10 mouse cellular contexts compared by ENCODE assay signal in genomic region chr7:79729169-79729568, GRCm38 (mm10). TPM values are rescaled to one million over a fixed set of nuclear protein-coding genes. Genes with fewer than 3 reads are reported as not detected.
DNase-seq lines count a peak whose midpoint lies in the region; ATAC-seq and TF ChIP-seq lines count a peak whose summit lies in the region.
"Had no signal": no experiment of that assay in that cellular context is flagged by ENCODE, and none has a peak within 500 bp of the region (broad histone marks: within the 10 kb centered on the region; RNA-seq: fewer than 3 reads in every experiment).

No protein-coding gene starts in this region.

- H3K4me1 ChIP-seq in CH12.LX (ENCODE audit: control insufficient read depth in 1 of 2, insufficient read depth in 2 of 2) = peaks cover 4 to 13% of the 10 kb centered on the region in 2 experiments; a peak in 2 of 4 replicates
- H3K4me1 ChIP-seq in lung, embryonic 14.5 days (ENCODE audit: insufficient read depth) = no peaks in the 10 kb centered on the region

- TF ChIP-seq POLR2A in CH12.LX (IDR thresholded peaks at IDR 0.05; ENCODE audit: low read depth, low read length) = no peak

- dilution Hi-C loops in CH12.LX (cut with MboI; ENCODE audit: extremely low pct_ligation_motif_present, extremely low pct_unique_long_range_greater_than_20kb, low sequenced_read_pairs) = no loop called here

- 9% methylated on average over 8 of the region's 8 CpGs for WGBS in lung, embryonic 14.5 days

- no peak for TF ChIP-seq EP300 in CH12.LX (IDR thresholded peaks at IDR 0.05; ENCODE audit: low read length)

- H3K27me3 ChIP-seq in CH12.LX (replicated peaks) = peaks cover 25% of the 10 kb centered on the region
- H3K27me3 ChIP-seq in lung, embryonic 14.5 days (ENCODE audit: insufficient read depth, low read length) = no peaks in the 10 kb centered on the region; the same call in 1 of the 2 replicates

- H3K4me3 ChIP-seq in CH12.LX (replicated peaks in 1 of 3; ENCODE audit: low read depth in 2 of 3, low read length in 2 of 3, poor library complexity in 1 of 3) = no peak overlapping the region
- H3K4me3 ChIP-seq in lung, embryonic 14.5 days (ENCODE audit: low read depth, low read length) = no peak overlapping the region

- H3K4me2 ChIP-seq in CH12.LX (ENCODE audit: insufficient read depth, low read depth, poor library complexity, severe bottlenecking) = peak overlapping the region; percentile 89
- no peak overlapping the region for H3K4me2 ChIP-seq in lung, embryonic 14.5 days

- H3K36me3 ChIP-seq in CH12.LX (replicated peaks in 1 of 2; ENCODE audit: control insufficient read depth in 1 of 2, insufficient read depth in 1 of 2, low read length in 1 of 2) = no peaks in the 10 kb centered on the region
- no peaks in the 10 kb centered on the region for H3K36me3 ChIP-seq in lung, embryonic 14.5 days (ENCODE audit: insufficient read depth)

- no peak overlapping the region for H3K9ac ChIP-seq in CH12.LX (ENCODE audit: insufficient read depth, low read depth)
- no peak overlapping the region for H3K9ac ChIP-seq in lung, embryonic 14.5 days

- H3K27ac ChIP-seq in CH12.LX (ENCODE audit: insufficient read depth, low read depth) = no peak overlapping the region
- no peak overlapping the region for H3K27ac ChIP-seq in lung, embryonic 14.5 days (ENCODE audit: low read depth)

- DNase-seq in A20 (ENCODE audit: low read depth, low spot score) (peak; percentile 67), CH12.LX (ENCODE audit: extremely low read depth) (peak; percentile 69)
- peak; percentile 81 to 82 for DNase-seq in cerebellum, postnatal 10 days
- DNase-seq in frontal cortex, postnatal 36 days (ENCODE audit: low spot score in 2 of 2) = peak; percentile 66 to 73
- peak; percentile 84 for DNase-seq in kidney, postnatal 10 days
- DNase-seq in lung, embryonic 14.5 days = peak; percentile 90
- peak; percentile 36 for DNase-seq in right cerebral cortex, adult 18-20 months

- H3K9me3 ChIP-seq in CH12.LX (replicated peaks; ENCODE audit: low read length) = no peaks in the 10 kb centered on the region
- H3K9me3 ChIP-seq in lung, embryonic 14.5 days (ENCODE audit: low read depth, low read length) = no peaks in the 10 kb centered on the region

- TF ChIP-seq CTCF in CH12.LX (conservative IDR thresholded peaks at IDR 0.05 in 1 of 2, IDR thresholded peaks at IDR 0.05 in 1 of 2; ENCODE audit: low read depth in 2 of 2, low read length in 2 of 2) = peak; percentile 81 to 93
- TF ChIP-seq CTCF in lung, embryonic 14.5 days (IDR thresholded peaks at IDR 0.05; ENCODE audit: low read depth) = peak; percentile 90

- in situ Hi-C loops in CH12.LX (cut with MboI; ENCODE audit: low pct_ligation_motif_present, low pct_unique_long_range_greater_than_20kb, low sequenced_read_pairs) = loop anchor here (5.0 to 10.0 kb wide), 2 partner anchors 67 to 234 kb away; partner anchors contain the start of gene Ticrr

- H3K79me2 ChIP-seq in CH12.LX (replicated peaks; ENCODE audit: control insufficient read depth, extremely low read depth, insufficient read depth, poor library complexity, severe bottlenecking) = no peaks in the 10 kb centered on the region

- peak; percentile 79 for TF ChIP-seq RAD21 in CH12.LX (IDR thresholded peaks at IDR 0.05; ENCODE audit: low read depth, low read length)

- ATAC-seq in lung, embryonic 14.5 days (ENCODE audit: insufficient read depth) = peak; percentile 56
- no peak; the same call in 1 of the 2 replicates for ATAC-seq in monocyte, adult 5-6 weeks (replicated peaks; ENCODE audit: insufficient number of reproducible peaks, low FRiP score, low TSS enrichment, poor library complexity, severe bottlenecking)

TF ChIP-seq in CH12.LX, 34 proteins besides CTCF, POLR2A, EP300 and RAD21:
- no peak for TF ChIP-seq NRF1 (IDR thresholded peaks at IDR 0.05; ENCODE audit: low read depth, low read length)
- TF ChIP-seq E2F4 (IDR thresholded peaks at IDR 0.05; ENCODE audit: insufficient replicate concordance, low read depth, low read length) = no peak
- no peak for TF ChIP-seq POLR2AphosphoS2 (IDR thresholded peaks at IDR 0.05; ENCODE audit: low read depth, low read length)
- peak; percentile 51 for TF ChIP-seq SMC3 (IDR thresholded peaks at IDR 0.05; ENCODE audit: low read depth, low read length)
- TF ChIP-seq MAFK (IDR thresholded peaks at IDR 0.05; ENCODE audit: insufficient replicate concordance, low read length) = no peak

RNA-seq across cellular contexts. Expression of gene Plin1, which starts 3.5 kb away (rescaled TPM):
- total RNA-seq in CH12.LX (2012; rRNA removed) = 0.08 TPM in 1 of 2 replicates, not detected in the other
- total RNA-seq in CH12.LX (2014; rRNA removed) = not detected in 2 replicates
- not detected in 2 replicates for polyA plus RNA-seq in CH12.LX (2012; ENCODE audit: insufficient read length, low read depth)
- polyA plus RNA-seq in lung, embryonic 14.5 days (2014; fragmentation: Nextera tagmentation; extraction: Ambion mirVana) = not detected in 2 replicates
- not detected in 3 replicates for total RNA-seq in monocyte, adult 5-6 weeks (2017)
- polyA plus RNA-seq: heart, embryonic 16.5 days; stomach, embryonic 16.5 days had no signal

RNA-seq across cellular contexts. Expression of gene Kif7, which starts 13.6 kb away (rescaled TPM):
- 7.1 and 8.1 TPM in 2 replicates for total RNA-seq in CH12.LX (2012; rRNA removed)
- total RNA-seq in CH12.LX (2014; rRNA removed) = 4.7 and 4.8 TPM in 2 replicates
- polyA plus RNA-seq in CH12.LX (2012; ENCODE audit: insufficient read length, low read depth) = 7.4 and 8.1 TPM in 2 replicates
- polyA plus RNA-seq in lung, embryonic 14.5 days (2014; fragmentation: Nextera tagmentation; extraction: Ambion mirVana) = 6.1 and 7.6 TPM in 2 replicates
- 0.19 TPM in 1 of 3 replicates, not detected in the others for total RNA-seq in monocyte, adult 5-6 weeks (2017)

RNA-seq across cellular contexts. Expression of gene Pex11a, which starts 13.8 kb away (rescaled TPM):
- total RNA-seq in CH12.LX (2012; rRNA removed) (2.8 and 3.4 TPM in 2 replicates), CH12.LX (2014; rRNA removed) (1.5 and 2.1 TPM in 2 replicates)
- 4.3 and 4.8 TPM in 2 replicates for polyA plus RNA-seq in CH12.LX (2012; ENCODE audit: insufficient read length, low read depth)
- polyA plus RNA-seq in lung, embryonic 14.5 days (2014; fragmentation: Nextera tagmentation; extraction: Ambion mirVana) = 12.0 and 12.1 TPM in 2 replicates
- total RNA-seq in monocyte, adult 5-6 weeks (2017) = 1.1 to 2.5 TPM in 2 of 3 replicates, not detected in the other

RNA-seq across cellular contexts. Expression of gene Wdr93, which starts 13.8 kb away (rescaled TPM):
- 0.38 and 1.2 TPM in 2 replicates for total RNA-seq in CH12.LX (2012; rRNA removed)
- total RNA-seq in CH12.LX (2014; rRNA removed) = 0.63 and 0.75 TPM in 2 replicates
- 0.85 and 1.3 TPM in 2 replicates for polyA plus RNA-seq in CH12.LX (2012; ENCODE audit: insufficient read length, low read depth)
- 0.16 and 0.17 TPM in 2 replicates for polyA plus RNA-seq in lung, embryonic 14.5 days (2014; fragmentation: Nextera tagmentation; extraction: Ambion mirVana)
- not detected in 3 replicates for total RNA-seq in monocyte, adult 5-6 weeks (2017)

Comparison
In these comparisons a context has a peak if more than half of its experiments do, and no peak if none do; other contexts are left out.
1. DNase-seq: peak in every context shown above with its lines; median percentile 90 in lung, embryonic 14.5 days; 84 in kidney, postnatal 10 days; 82 in cerebellum, postnatal 10 days; 70 in frontal cortex, postnatal 36 days; 69 in CH12.LX; 67 in A20; 36 in right cerebral cortex, adult 18-20 months.